Mouse (Mus musculus) hindbrain, embryonic 15.5 days (tissue): Measurements from ENCODE around the gene Gm21988. TPM values are rescaled to one million over a fixed set of nuclear protein-coding genes. Genes with fewer than 3 reads are reported as not detected.
A peak's percentile ranks its signal among the peaks of the same experiment; 100 is the strongest.

Experiments
- ATAC-seq: fragments of 200-750 bp; cut with Nextera tagmentation; 2 replicates; pipeline ENCODE4 v1.8.0; 2017; ENCODE audit warnings: low read depth, moderate number of reproducible peaks, moderate TSS enrichment; ENCODE audit not compliant: low FRiP score
- H3K27ac ChIP-seq: fragments of 300-500 bp; sonication (generic); replicated peaks from 2 replicates; pipeline ENCODE4 v1.5.1; 2015; ENCODE audit warnings: mild to moderate bottlenecking, inconsistent platforms
- H3K27me3 ChIP-seq: fragments of 300-500 bp; sonication (generic); 2 replicates; pipeline ENCODE4 v1.6.1; 2015; ENCODE audit warnings: control low read depth, inconsistent platforms
- H3K36me3 ChIP-seq: fragments of 300-500 bp; sonication (generic); 2 replicates; pipeline ENCODE4 v1.6.1; 2015; ENCODE audit warnings: control low read depth, inconsistent platforms
- H3K4me1 ChIP-seq: fragments of 300-500 bp; sonication (generic); replicated peaks from 2 replicates; pipeline ENCODE4 v1.6.1; 2015; ENCODE audit warnings: control low read depth, inconsistent platforms
- H3K4me2 ChIP-seq: fragments of 300-500 bp; sonication (generic); 2 replicates; pipeline ENCODE4 v1.6.1; 2015; ENCODE audit warnings: moderate library complexity, mild to moderate bottlenecking, inconsistent platforms
- H3K4me3 ChIP-seq: fragments of 300-500 bp; sonication (generic); 2 replicates; pipeline ENCODE4 v1.5.1; 2015; ENCODE audit warnings: mild to moderate bottlenecking, inconsistent platforms
- H3K9ac ChIP-seq: fragments of 300-500 bp; sonication (generic); 2 replicates; pipeline ENCODE4 v1.6.1; 2015; ENCODE audit warnings: inconsistent platforms
- H3K9me3 ChIP-seq: fragments of 300-500 bp; sonication (generic); 2 replicates; pipeline ENCODE4 v1.6.1; 2016; ENCODE audit warnings: control low read depth, inconsistent platforms
- WGBS: fragments of 180-500 bp; shearing (Covaris S2); methylation state at CpG from one replicate; pipeline ENCODE4 v1.1.7; 2015; 5-methylcytosine and 5-hydroxymethylcytosine counted together
- polyA plus RNA-seq: library from polyadenylated mRNA; unstranded; fragments of >200 nt; fragmentation: Nextera tagmentation; extraction: Ambion mirVana; gene quantifications from 2 replicates; pipeline ENCODE4 v1.2.1, GENCODE M21; 2015

Gm21988 gene
- polyA plus RNA-seq = 13.7 TPM in 2 replicates

DNA sequence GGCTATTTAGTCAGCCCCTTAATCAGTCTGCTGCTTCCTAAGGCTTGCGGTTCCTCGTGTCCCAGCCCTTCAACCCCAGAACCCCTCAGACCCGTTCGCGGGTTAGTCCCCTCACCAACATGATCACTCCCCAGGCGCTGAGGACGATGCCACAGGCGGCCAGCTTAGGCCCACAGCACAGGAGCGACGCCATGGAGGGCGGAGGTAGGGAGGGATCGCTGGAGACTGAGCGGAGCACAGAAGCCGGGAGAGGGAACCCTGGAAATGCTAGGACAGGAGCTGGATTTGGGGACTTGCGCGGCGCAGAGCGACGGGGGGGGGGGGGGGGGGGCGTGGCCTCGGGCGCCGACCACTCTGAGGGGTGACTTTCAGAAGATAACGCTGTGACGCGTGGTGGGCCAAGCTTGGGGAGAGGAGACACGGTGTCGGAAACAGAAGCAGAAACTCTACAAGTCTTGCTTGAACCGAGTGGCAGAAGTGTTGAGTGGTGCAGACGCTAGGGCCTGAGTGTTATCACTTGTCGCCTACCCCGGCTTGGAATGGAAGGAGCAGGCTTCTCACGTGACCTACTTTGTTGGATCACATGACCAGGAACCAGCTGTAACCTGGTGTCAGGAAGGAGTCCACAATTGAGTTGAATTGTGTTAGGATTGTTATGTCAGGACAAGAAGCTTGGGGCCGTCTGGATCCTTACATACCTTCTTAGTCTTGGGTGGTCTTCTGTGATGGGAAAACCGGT is at the start of gene Gm21988, which contains the start of gene Rnasek:
TSS of gene Gm21988 (minus strand) at position 290 of the 739 bp plus-strand sequence.
TSS of gene Rnasek (minus strand) at position 302 of the 739 bp plus-strand sequence.
- Histone ChIP-seq H3K4me2 (peak within 1 kb of the TSS; percentile 95), H3K9ac (peak within 1 kb of the TSS; percentile 98), H3K27me3 (0 out of 2 replicates have a peak, but pooled peaks cover 5% of the 10 kb centered on the region), H3K27ac (peak within 1 kb of the TSS; percentile 96), H3K9me3 (no peaks in the 10 kb centered on the region), H3K4me1 (peaks cover 33% of the 10 kb centered on the region), H3K4me3 (peak within 1 kb of the TSS; percentile 92), H3K36me3 (peaks cover 12% of the 10 kb centered on the region)
- under 1% methylated on average over 32 of the region's 35 CpGs for WGBS
- ATAC-seq = peak; percentile 50

DNA sequence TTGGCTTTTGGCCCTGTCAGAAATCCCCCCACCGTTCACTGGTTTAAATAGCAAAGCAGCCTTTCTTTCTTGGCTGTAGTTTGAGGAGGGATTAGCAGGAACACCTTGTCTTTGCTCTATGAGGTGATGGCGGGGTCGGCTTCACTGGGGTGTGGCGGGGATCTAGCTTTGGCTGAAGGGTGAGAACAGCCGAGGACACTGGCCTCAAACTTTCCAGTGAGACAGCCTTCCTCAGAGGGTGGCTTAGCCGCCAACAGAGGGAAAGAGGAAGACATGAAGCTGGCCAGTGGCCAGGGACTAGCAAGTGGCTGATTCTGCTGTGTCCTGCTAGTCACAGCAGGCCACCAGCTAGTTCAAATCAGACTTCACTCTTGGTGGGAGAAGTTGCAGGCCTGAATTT is 49.6 kb upstream of the Gm21988 start:
- ATAC-seq = no peak
- H3K4me2 ChIP-seq = no peak overlapping the region
- H3K4me3 ChIP-seq = no peak overlapping the region
- H3K27me3 ChIP-seq = no peaks in the 10 kb centered on the region
- H3K9ac ChIP-seq = no peak overlapping the region
- H3K4me1 ChIP-seq = no peaks in the 10 kb centered on the region
- WGBS = 44% methylated on average over 6 of the region's 6 CpGs
- H3K36me3 ChIP-seq = no peaks in the 10 kb centered on the region
- H3K27ac ChIP-seq = no peak overlapping the region
- H3K9me3 ChIP-seq = no peaks in the 10 kb centered on the region

DNA sequence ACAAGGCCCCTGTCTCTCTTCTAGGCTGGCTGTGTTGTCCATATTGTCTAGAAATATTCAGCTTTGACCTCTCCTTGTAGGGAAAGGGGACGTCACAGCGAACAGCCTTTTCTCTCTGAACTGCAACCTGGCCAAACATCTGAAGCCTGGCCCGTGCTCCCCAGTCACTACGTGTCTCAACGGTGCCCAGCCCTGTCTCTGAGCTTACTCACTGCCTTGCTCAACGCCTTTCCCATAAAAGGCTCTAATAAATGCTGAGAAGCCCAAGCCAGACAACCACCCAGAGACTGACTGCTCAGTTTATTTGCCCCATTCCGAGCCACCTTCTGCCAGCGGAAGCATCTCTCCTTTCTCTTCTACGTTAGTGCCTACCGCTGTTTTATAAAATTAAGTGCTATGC is 48.5 kb upstream of the Gm21988 start:
- no peak overlapping the region for H3K4me2 ChIP-seq
- H3K9ac ChIP-seq = no peak overlapping the region
- 89% methylated on average over 10 of the region's 10 CpGs for WGBS
- H3K4me1 ChIP-seq = no peaks in the 10 kb centered on the region
- ATAC-seq = no peak
- H3K27ac ChIP-seq = no peak overlapping the region
- no peaks in the 10 kb centered on the region for H3K36me3 ChIP-seq
- no peaks in the 10 kb centered on the region for H3K9me3 ChIP-seq
- no peaks in the 10 kb centered on the region for H3K27me3 ChIP-seq
- no peak overlapping the region for H3K4me3 ChIP-seq

DNA sequence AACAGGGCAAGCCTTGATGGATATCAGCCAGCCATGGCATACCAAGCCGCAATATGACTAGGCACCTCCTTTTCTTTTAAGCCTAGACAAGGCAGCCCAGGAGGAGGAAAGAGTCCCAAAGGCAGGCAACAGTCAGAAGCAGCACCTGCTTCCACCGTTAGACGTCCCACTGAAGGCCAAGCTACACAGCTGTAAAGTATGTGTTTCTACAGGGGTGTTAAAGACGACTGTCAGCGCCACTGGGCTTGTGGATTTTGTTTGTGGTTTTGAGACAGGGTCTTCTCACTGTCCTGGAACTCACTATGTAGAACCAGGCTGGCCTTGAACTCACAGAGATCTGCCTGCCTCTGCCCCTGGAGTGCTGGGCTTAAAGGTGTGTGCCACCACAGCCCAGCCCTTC is 46.1 kb upstream of the Gm21988 start:
- Histone ChIP-seq H3K27me3 (no peaks in the 10 kb centered on the region), H3K36me3 (no peaks in the 10 kb centered on the region), H3K4me3 (no peak overlapping the region), H3K9me3 (no peaks in the 10 kb centered on the region), H3K9ac (no peak overlapping the region), H3K27ac (no peak overlapping the region), H3K4me1 (no peaks in the 10 kb centered on the region), H3K4me2 (no peak overlapping the region)
- whole genome bisulfite sequencing = 90% methylated on average over 5 of the region's 5 CpGs
- ATAC-seq = no peak

DNA sequence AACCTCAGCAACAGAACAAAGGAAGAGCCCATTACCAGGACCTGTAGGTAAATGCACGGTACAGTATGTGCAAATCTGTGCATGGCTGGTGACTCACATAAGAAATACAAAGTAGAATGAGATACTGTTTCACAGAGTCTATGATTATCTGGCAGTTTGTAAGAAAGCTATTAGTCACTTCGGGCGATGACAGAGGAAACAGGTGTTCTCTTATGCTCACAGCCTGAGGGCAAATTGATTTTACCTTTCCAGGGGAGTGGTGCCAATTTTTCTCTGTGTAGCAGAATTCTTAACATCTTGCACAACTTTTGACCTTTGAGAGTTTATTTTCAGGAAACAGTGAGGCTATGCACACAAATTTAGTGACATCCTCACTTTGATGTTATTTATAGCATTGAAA is 45.1 kb upstream of the Gm21988 start:
- H3K4me2 ChIP-seq = no peak overlapping the region
- no peaks in the 10 kb centered on the region for H3K4me1 ChIP-seq
- WGBS = 85% methylated on average over 3 of the region's 3 CpGs
- H3K4me3 ChIP-seq = no peak overlapping the region
- no peaks in the 10 kb centered on the region for H3K27me3 ChIP-seq
- no peaks in the 10 kb centered on the region for H3K9me3 ChIP-seq
- no peak overlapping the region for H3K9ac ChIP-seq
- no peak for ATAC-seq
- no peak overlapping the region for H3K27ac ChIP-seq
- H3K36me3 ChIP-seq = no peaks in the 10 kb centered on the region

DNA sequence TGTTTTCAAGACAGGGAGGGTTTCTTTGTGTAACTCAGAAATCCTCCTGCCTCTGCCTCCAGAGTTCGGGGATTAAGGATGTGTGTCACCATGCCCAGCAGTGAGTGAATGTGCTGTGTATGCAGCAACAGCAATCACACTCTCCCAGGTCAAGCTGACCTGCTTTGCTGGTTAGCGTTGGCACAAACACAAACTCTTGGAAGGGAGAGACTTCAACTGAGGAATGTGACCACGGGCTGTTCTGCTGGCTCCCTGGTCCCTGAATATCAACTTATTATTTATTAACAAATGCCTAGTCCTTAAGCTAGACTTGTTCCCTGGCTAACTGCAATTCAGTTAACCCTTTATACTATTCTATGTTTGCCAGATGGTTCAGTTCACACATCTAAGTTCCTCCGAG is 44.0 kb upstream of the Gm21988 start:
- Histone ChIP-seq H3K27me3 (no peaks in the 10 kb centered on the region), H3K4me2 (no peak overlapping the region), H3K27ac (no peak overlapping the region), H3K4me1 (no peaks in the 10 kb centered on the region), H3K9ac (no peak overlapping the region), H3K9me3 (no peaks in the 10 kb centered on the region), H3K36me3 (no peaks in the 10 kb centered on the region), H3K4me3 (no peak overlapping the region)
- WGBS = 88% methylated on average over 4 of the region's 4 CpGs
- no peak for ATAC-seq

DNA sequence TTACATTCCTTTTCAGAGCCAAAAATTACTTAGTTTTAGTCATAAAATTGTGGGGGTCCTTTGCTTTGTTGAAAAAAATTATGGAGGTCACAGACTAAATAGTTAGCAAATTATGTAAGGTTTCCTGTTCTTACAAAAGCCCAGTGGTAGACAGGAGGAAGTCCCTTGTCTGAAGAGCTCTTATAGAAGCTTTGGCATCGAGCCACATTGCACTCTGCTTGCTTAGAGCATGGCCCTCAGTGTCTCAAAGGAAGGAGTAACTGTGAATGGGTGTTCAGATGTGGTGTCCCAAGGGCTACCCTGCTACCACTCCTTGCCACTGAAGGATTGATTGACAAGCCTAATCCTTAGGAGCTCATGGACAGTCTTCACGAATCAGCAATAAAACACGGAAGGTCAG is 40.8 kb upstream of the Gm21988 start:
- no peaks in the 10 kb centered on the region for H3K4me1 ChIP-seq
- no peak overlapping the region for H3K4me2 ChIP-seq
- H3K9ac ChIP-seq = no peak overlapping the region
- 76% methylated on average over 3 of the region's 3 CpGs for WGBS
- no peak for ATAC-seq
- no peak overlapping the region for H3K4me3 ChIP-seq
- H3K36me3 ChIP-seq = no peaks in the 10 kb centered on the region
- H3K9me3 ChIP-seq = no peaks in the 10 kb centered on the region
- H3K27me3 ChIP-seq = no peaks in the 10 kb centered on the region
- no peak overlapping the region for H3K27ac ChIP-seq

DNA sequence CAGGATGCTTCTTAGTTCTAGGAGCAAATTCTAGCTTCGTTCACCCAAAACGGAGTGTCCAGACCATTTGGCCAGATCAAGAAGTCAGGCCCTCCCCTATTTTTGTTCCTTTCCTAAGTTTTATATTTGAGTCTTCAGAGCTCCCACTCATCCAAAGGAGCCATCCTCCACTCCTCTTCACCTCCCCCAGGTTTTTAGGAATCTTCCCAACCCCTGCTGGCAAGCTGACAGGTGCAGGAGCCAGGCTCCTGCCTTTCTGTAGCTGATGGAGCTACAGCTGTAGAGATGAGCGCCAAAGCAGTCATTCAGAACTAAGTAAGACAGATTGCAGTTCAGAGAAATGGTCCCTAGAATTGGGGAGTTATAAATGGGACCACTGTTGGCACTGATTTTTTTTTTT is 39.3 kb upstream of the Gm21988 start:
- H3K9me3 ChIP-seq = no peaks in the 10 kb centered on the region
- no peaks in the 10 kb centered on the region for H3K27me3 ChIP-seq
- WGBS = 76% methylated on average over 3 of the region's 3 CpGs
- H3K27ac ChIP-seq = no peak overlapping the region
- no peak overlapping the region for H3K4me2 ChIP-seq
- no peak overlapping the region for H3K4me3 ChIP-seq
- no peaks in the 10 kb centered on the region for H3K4me1 ChIP-seq
- H3K36me3 ChIP-seq = no peaks in the 10 kb centered on the region
- H3K9ac ChIP-seq = no peak overlapping the region
- no peak for ATAC-seq

DNA sequence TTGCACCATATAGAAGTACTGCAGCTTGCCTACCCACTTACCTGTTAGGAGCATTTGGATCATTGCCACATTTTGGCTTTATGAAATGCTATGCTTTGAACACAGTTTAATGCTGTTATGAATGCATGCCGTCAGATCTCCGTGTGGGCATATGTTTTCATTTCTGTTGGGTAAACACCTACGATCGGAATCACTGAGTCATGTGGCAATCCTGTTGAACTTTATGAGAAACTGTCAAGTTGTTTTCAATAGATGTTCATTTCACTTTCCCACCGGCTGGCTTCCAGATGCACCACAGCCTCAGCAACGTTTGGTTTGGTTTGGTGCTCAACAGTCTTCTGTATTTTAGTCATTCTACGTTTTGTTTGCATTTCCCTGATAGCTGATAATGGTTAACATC is 32.0 kb upstream of the Gm21988 start:
- Histone ChIP-seq H3K4me2 (no peak overlapping the region), H3K9me3 (no peaks in the 10 kb centered on the region), H3K27me3 (no peaks in the 10 kb centered on the region), H3K36me3 (no peaks in the 10 kb centered on the region), H3K27ac (no peak overlapping the region), H3K9ac (no peak overlapping the region), H3K4me3 (no peak overlapping the region), H3K4me1 (no peaks in the 10 kb centered on the region)
- WGBS = 87% methylated on average over 7 of the region's 7 CpGs
- no peak for ATAC-seq

DNA sequence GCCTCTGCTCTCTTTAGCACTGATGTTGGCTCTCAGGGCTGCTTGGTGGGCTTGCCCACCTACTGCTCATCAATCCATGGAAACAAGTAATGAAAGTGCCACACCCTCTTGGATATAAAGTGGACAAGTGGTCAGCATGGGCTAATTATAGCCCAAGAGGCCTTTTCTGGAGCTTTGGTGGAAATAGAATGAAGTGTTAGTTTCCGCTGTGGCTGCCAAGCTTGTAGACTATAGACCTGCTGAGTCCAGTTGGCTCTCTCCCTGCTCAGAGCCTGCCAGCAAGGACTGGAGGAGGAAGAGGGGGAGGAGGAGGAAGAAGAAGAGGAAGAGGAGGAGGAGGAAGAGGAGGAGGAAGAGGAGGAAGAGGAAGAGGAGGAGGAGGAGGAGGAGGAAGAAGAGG is 26.8 kb upstream of the Gm21988 start:
- Histone ChIP-seq H3K27ac (no peak overlapping the region), H3K9ac (no peak overlapping the region), H3K36me3 (no peaks in the 10 kb centered on the region), H3K4me2 (no peak overlapping the region), H3K4me1 (no peaks in the 10 kb centered on the region), H3K27me3 (no peaks in the 10 kb centered on the region), H3K4me3 (no peak overlapping the region), H3K9me3 (no peaks in the 10 kb centered on the region)
- no peak for ATAC-seq
- 95% methylated on average over 1 of the region's 1 CpGs for WGBS

DNA sequence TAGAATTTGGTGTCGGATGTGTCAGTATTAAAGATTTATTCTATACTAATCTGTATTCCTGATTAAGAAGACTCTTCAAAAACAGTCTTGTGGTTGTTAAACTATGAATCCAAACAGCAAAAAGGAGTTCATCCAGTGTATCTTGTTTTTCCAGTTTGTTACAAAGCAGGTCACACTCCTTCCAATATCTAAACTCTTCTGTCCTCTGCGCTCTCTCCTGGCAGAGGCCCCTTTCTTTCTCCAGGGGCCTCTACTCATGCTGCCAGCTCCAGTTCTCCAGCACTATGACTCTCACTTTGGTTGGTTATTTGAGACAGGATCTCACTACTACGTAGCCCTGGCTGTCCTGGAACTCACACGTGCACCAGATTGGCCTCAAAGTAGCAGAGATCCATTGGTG is 26.2 kb upstream of the Gm21988 start:
- Histone ChIP-seq H3K9ac (no peak overlapping the region), H3K4me1 (no peaks in the 10 kb centered on the region)
- WGBS = 87% methylated on average over 4 of the region's 4 CpGs

DNA sequence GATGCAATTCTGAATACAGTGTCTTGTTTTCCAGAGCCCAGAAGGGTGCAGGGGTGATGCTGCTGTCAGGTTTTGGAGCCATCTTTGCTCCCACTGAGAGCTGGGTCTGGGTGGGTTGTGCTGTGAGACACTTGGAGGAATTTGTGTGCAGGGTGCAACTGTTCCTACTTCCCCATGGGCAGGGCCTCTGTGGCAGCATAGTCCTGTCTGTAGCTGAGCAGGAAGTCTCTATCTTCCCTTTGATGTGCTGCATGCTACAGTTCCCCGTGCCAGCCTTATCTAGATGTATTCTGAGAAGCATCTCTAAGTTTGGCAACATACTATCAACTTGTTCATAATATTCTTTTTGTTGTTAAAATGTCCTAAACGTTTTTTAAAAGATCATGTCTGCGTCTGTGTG is 25.6 kb upstream of the Gm21988 start:
- Histone ChIP-seq H3K36me3 (no peaks in the 10 kb centered on the region), H3K4me1 (no peaks in the 10 kb centered on the region), H3K4me3 (no peak overlapping the region), H3K9me3 (no peaks in the 10 kb centered on the region), H3K4me2 (no peak overlapping the region), H3K27me3 (no peaks in the 10 kb centered on the region), H3K27ac (no peak overlapping the region), H3K9ac (no peak overlapping the region)
- WGBS = 61% methylated on average over 3 of the region's 3 CpGs
- no peak for ATAC-seq

More for the DNA sequence above, 26.2 kb upstream of the Gm21988 start:
- no peak overlapping the region for H3K4me2 ChIP-seq
- no peaks in the 10 kb centered on the region for H3K36me3 ChIP-seq
- no peaks in the 10 kb centered on the region for H3K9me3 ChIP-seq
- H3K4me3 ChIP-seq = no peak overlapping the region
- no peak for ATAC-seq
- H3K27me3 ChIP-seq = no peaks in the 10 kb centered on the region
- no peak overlapping the region for H3K27ac ChIP-seq

DNA sequence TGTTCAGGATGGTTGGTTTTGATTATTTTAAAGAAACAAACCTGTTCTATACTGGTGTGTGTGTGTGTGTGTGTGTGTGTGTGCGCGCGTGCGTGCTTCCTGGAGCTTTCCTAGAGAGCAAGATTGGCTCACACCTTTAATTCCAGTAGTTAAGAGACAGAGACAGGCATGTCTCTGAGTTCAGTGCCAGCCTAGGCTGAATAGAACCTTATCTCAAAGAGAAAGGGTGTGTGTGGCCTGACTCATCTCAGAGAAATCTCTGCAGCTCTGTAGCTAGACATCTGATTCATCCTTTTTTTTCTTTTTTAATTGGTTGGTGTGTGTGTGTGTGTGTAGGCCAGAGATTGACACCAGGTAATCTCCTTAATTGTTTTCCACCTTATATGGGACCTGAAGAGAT is 19.4 kb upstream of the Gm21988 start:
- no peak overlapping the region for H3K27ac ChIP-seq
- no peak overlapping the region for H3K4me2 ChIP-seq
- H3K4me1 ChIP-seq = peaks cover 9% of the 10 kb centered on the region; the same call in 1 of the 2 replicates
- peaks cover 22% of the 10 kb centered on the region for H3K27me3 ChIP-seq
- H3K9ac ChIP-seq = no peak overlapping the region
- H3K36me3 ChIP-seq = no peaks in the 10 kb centered on the region
- no peak for ATAC-seq
- WGBS = 98% methylated on average over 4 of the region's 4 CpGs
- no peaks in the 10 kb centered on the region for H3K9me3 ChIP-seq
- H3K4me3 ChIP-seq = no peak overlapping the region
